Mouse (Mus musculus): ENCODE data around the gene L3mbtl3. TPM values are rescaled to one million over a fixed set of nuclear protein-coding genes. Genes with fewer than 3 reads are reported as not detected.
A peak's percentile ranks its signal among the peaks of the same experiment; 100 is the strongest.

L3mbtl3 gene
- total and polyA plus RNA-seq, 2 experiments from 2014 or later = 15.7 to 31.4 TPM

GRCm38 (mm10) chr10:26345879-26346278, 29.9 kb downstream of the L3mbtl3 start:
- Histone ChIP-seq H3K9ac (replicated peaks; ENCODE audit: low read length) (no peak overlapping the region), H3K9me3 (ENCODE audit: low read length) (no peaks in the 10 kb centered on the region), H3K4me2 (ENCODE audit: low read depth, low read length) (no peak overlapping the region), H3K4me3 (ENCODE audit: low read length) (no peak overlapping the region), H3K36me3 (ENCODE audit: insufficient read depth, low read length) (peaks cover 8% of the 10 kb centered on the region; the same call in 1 of the 2 replicates), H3K27ac (no peak overlapping the region), H3K4me1 (ENCODE audit: insufficient read depth, low read length) (no peaks in the 10 kb centered on the region), H3K27me3 (ENCODE audit: insufficient read depth, low read length) (no peaks in the 10 kb centered on the region)
- no peak for ATAC-seq
- peak; percentile 47 for DNase-seq (ENCODE audit: low spot score)
- 98% methylated on average over 1 of the region's 1 CpGs for WGBS
- TF ChIP-seq CTCF (IDR thresholded peaks at IDR 0.05; ENCODE audit: low read depth) = peak; percentile 50

GRCm38 (mm10) chr10:26337896-26338503, 37.8 kb downstream of the L3mbtl3 start:
- no peak for TF ChIP-seq CTCF (IDR thresholded peaks at IDR 0.05; ENCODE audit: low read depth)
- H3K4me2 ChIP-seq (ENCODE audit: low read depth, low read length) = no peak overlapping the region
- no peaks in the 10 kb centered on the region for H3K4me1 ChIP-seq (ENCODE audit: insufficient read depth, low read length)
- H3K27ac ChIP-seq = no peak overlapping the region
- H3K4me3 ChIP-seq (ENCODE audit: low read length) = no peak overlapping the region
- H3K36me3 ChIP-seq (ENCODE audit: insufficient read depth, low read length) = peaks cover 30% of the 10 kb centered on the region; the same call in 1 of the 2 replicates
- H3K9ac ChIP-seq (replicated peaks; ENCODE audit: low read length) = no peak overlapping the region
- no peaks in the 10 kb centered on the region for H3K27me3 ChIP-seq (ENCODE audit: insufficient read depth, low read length)
- 80% methylated on average over 23 of the region's 23 CpGs for whole genome bisulfite sequencing
- no peak for DNase-seq (ENCODE audit: low spot score)
- no peaks in the 10 kb centered on the region for H3K9me3 ChIP-seq (ENCODE audit: low read length)
- no peak for ATAC-seq

GRCm38 (mm10) chr10:26333966-26334365, 41.8 kb downstream of the L3mbtl3 start:
- ATAC-seq (no peak), DNase-seq (ENCODE audit: low spot score) (no peak)
- 50% methylated on average over 5 of the region's 5 CpGs for WGBS
- H3K4me3 ChIP-seq (ENCODE audit: low read length) = no peak overlapping the region
- no peaks in the 10 kb centered on the region for H3K9me3 ChIP-seq (ENCODE audit: low read length)
- H3K4me2 ChIP-seq (ENCODE audit: low read depth, low read length) = no peak overlapping the region
- TF ChIP-seq CTCF (IDR thresholded peaks at IDR 0.05; ENCODE audit: low read depth) = no peak
- H3K36me3 ChIP-seq (ENCODE audit: insufficient read depth, low read length) = peaks cover 14% of the 10 kb centered on the region; the same call in 1 of the 2 replicates
- H3K27ac ChIP-seq = no peak overlapping the region
- no peak overlapping the region for H3K9ac ChIP-seq (replicated peaks; ENCODE audit: low read length)
- no peaks in the 10 kb centered on the region for H3K4me1 ChIP-seq (ENCODE audit: insufficient read depth, low read length)
- no peaks in the 10 kb centered on the region for H3K27me3 ChIP-seq (ENCODE audit: insufficient read depth, low read length)

GRCm38 (mm10) chr10:26332781-26333180, 43.0 kb downstream of the L3mbtl3 start:
- no peak for TF ChIP-seq CTCF (IDR thresholded peaks at IDR 0.05; ENCODE audit: low read depth)
- no peak for ATAC-seq
- Histone ChIP-seq H3K4me1 (ENCODE audit: insufficient read depth, low read length) (no peaks in the 10 kb centered on the region), H3K4me3 (ENCODE audit: low read length) (no peak overlapping the region), H3K27me3 (ENCODE audit: insufficient read depth, low read length) (no peaks in the 10 kb centered on the region), H3K27ac (no peak overlapping the region), H3K9ac (replicated peaks; ENCODE audit: low read length) (no peak overlapping the region), H3K9me3 (ENCODE audit: low read length) (no peaks in the 10 kb centered on the region), H3K4me2 (ENCODE audit: low read depth, low read length) (no peak overlapping the region), H3K36me3 (ENCODE audit: insufficient read depth, low read length) (peaks cover 5% of the 10 kb centered on the region; the same call in 1 of the 2 replicates)
- DNase-seq (ENCODE audit: low spot score) = no peak
- WGBS = 34% methylated on average over 2 of the region's 2 CpGs

- no peak overlapping the region for H3K4me2 ChIP-seq (ENCODE audit: low read depth, low read length)
- no peak overlapping the region for H3K4me3 ChIP-seq (ENCODE audit: low read length)
- WGBS = 42% methylated on average over 3 of the region's 3 CpGs
- no peaks in the 10 kb centered on the region for H3K4me1 ChIP-seq (ENCODE audit: insufficient read depth, low read length)
- no peak for TF ChIP-seq CTCF (IDR thresholded peaks at IDR 0.05; ENCODE audit: low read depth)
- H3K9me3 ChIP-seq (ENCODE audit: low read length) = no peaks in the 10 kb centered on the region
- no peak overlapping the region for H3K9ac ChIP-seq (replicated peaks; ENCODE audit: low read length)
- no peak overlapping the region for H3K27ac ChIP-seq
- peaks cover 3% of the 10 kb centered on the region; the same call in 1 of the 2 replicates for H3K36me3 ChIP-seq (ENCODE audit: insufficient read depth, low read length)
- ATAC-seq (no peak), DNase-seq (ENCODE audit: low spot score) (no peak)
- no peaks in the 10 kb centered on the region for H3K27me3 ChIP-seq (ENCODE audit: insufficient read depth, low read length)
These were observed 46.9 kb downstream of the L3mbtl3 start for GRCm38 (mm10) chr10:26328843-26329242.

GRCm38 (mm10) chr10:26327691-26328542, 47.9 kb downstream of the L3mbtl3 start:
- Histone ChIP-seq H3K9ac (replicated peaks; ENCODE audit: low read length) (no peak overlapping the region), H3K27ac (0 out of 2 replicates have a peak overlapping the region, but pooled peaks have one; percentile 0), H3K4me3 (ENCODE audit: low read length) (no peak overlapping the region), H3K4me1 (ENCODE audit: insufficient read depth, low read length) (no peaks in the 10 kb centered on the region), H3K36me3 (ENCODE audit: insufficient read depth, low read length) (peaks cover 9% of the 10 kb centered on the region; the same call in 1 of the 2 replicates), H3K27me3 (ENCODE audit: insufficient read depth, low read length) (no peaks in the 10 kb centered on the region), H3K9me3 (ENCODE audit: low read length) (no peaks in the 10 kb centered on the region), H3K4me2 (ENCODE audit: low read depth, low read length) (0 out of 2 replicates have a peak overlapping the region, but pooled peaks have one; percentile 16)
- TF ChIP-seq CTCF (IDR thresholded peaks at IDR 0.05; ENCODE audit: low read depth) = no peak
- WGBS = 20% methylated on average over 17 of the region's 17 CpGs
- peak; percentile 87 for ATAC-seq
- DNase-seq (ENCODE audit: low spot score) = peak; percentile 48

Measured in hindbrain, postnatal 0 days (tissue).